Mouse (Mus musculus) G1E (cell line): Measurements from ENCODE around the gene 1110004F10Rik. TPM values are rescaled to one million over a fixed set of nuclear protein-coding genes. Genes with fewer than 3 reads are reported as not detected.

Experiments used
- ATAC-seq: 2 replicates; pipeline ENCODE4 v1.8.0; 2016; ENCODE audit warnings: mild to moderate bottlenecking; ENCODE audit not compliant: insufficient number of reproducible peaks, poor library complexity, low FRiP score, severe bottlenecking; ENCODE audit errors: extremely low read depth
- DNase-seq: peaks from one replicate; pipeline ENCODE4 v3.0.0; 2012; ENCODE audit warnings: low spot score
- H3K27me3 ChIP-seq: 2 replicates; pipeline ENCODE4 v1.6.1; 2012; ENCODE audit warnings: mild to moderate bottlenecking, low read length, inconsistent platforms; ENCODE audit not compliant: insufficient read depth
- H3K36me3 ChIP-seq: replicated peaks from 2 replicates; pipeline ENCODE3; 2012; ENCODE audit warnings: mild to moderate bottlenecking, inconsistent platforms
- H3K4me1 ChIP-seq: 2 replicates; pipeline ENCODE4 v1.6.1; 2012; ENCODE audit warnings: low read depth, low read length, inconsistent platforms, mixed read lengths; ENCODE audit not compliant: insufficient read depth
- H3K4me3 ChIP-seq: 2 replicates; pipeline ENCODE4 v1.5.1; 2012; ENCODE audit warnings: low read depth, mild to moderate bottlenecking, inconsistent platforms, low read length, moderate library complexity, mixed read lengths
- H3K9me3 ChIP-seq: replicated peaks from 2 replicates; pipeline ENCODE4 v1.6.1; 2012; ENCODE audit warnings: inconsistent platforms
- CTCF ChIP-seq: IDR thresholded peaks from 2 replicates; pipeline ENCODE4 v1.5.1; 2012; ENCODE audit warnings: low read depth, low read length, inconsistent platforms, mixed read lengths
- GATA1 ChIP-seq: IDR thresholded peaks from 2 replicates; pipeline ENCODE4 v1.6.1; 2012; ENCODE audit warnings: borderline replicate concordance, low read length, inconsistent platforms, mixed read lengths
- GATA2 ChIP-seq: IDR thresholded peaks from 2 replicates; pipeline ENCODE4 v1.6.1; 2012; ENCODE audit warnings: low read depth, low read length, inconsistent platforms, borderline replicate concordance
- POLR2AphosphoS5 ChIP-seq: IDR thresholded peaks from 2 replicates; pipeline ENCODE4 v1.6.1; 2012; ENCODE audit warnings: low read depth, low read length, inconsistent platforms; ENCODE audit not compliant: insufficient replicate concordance
- TAL1 ChIP-seq: conservative IDR thresholded peaks from 2 replicates; pipeline ENCODE4 v1.6.1; 2012; ENCODE audit warnings: low read depth, low read length, inconsistent platforms, mixed read lengths
- polyA plus RNA-seq: library from polyadenylated mRNA; stranded (reverse); fragments of >175 nt; gene quantifications from 2 replicates; pipeline ENCODE4 v1.2.3, GENCODE M21; 2012
- total RNA-seq, 2 experiments: library from RNA; stranded (forward) in 1 of 2; stranded (reverse) in 1 of 2; fragments of 200-1000 nt in 1 of 2; fragments of >200 nt in 1 of 2; fragmentation: Nextera tagmentation in 1 of 2; gene quantifications; 2 replicates each; pipeline ENCODE4 v1.2.3; 2014 to 2017

Gene 1110004F10Rik
- total and polyA plus RNA-seq, 3 experiments: 74.2 to 262 (median 122) TPM

DNA sequence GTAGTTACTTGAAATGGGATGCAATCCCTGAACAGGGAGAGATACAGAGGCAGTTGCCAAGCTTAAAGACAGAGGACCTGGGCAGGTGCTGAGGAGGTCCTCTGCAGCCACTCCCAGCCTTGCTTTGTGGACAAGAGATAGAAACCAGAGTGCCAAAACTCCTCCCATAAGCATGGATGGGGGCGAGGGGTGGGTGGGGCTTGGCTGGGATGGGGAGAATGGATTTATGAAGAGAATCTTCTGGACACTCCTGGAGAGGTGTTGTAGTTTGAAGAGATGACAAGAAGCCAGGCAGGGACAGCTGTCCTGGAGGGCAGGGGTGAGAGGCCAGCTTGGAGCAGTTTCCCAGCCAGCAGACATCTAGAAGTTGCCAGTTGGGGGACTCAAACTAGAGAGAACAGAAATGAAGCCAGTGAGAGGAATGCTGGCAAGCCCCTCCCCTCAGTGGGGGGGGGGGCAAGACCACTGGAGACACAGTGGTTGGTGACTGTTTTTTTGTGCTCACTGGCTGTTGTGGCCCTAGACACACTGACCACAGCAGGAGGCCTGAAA is 80.2 kb downstream of the 1110004F10Rik start:
- H3K36me3 ChIP-seq: peaks cover 12% of the 10 kb centered on the region
- H3K9me3 ChIP-seq: no peaks in the 10 kb centered on the region; the same call in 1 of the 2 replicates
- H3K4me3 ChIP-seq: no peak overlapping the region
- ATAC-seq: no peak
- no peaks in the 10 kb centered on the region for H3K4me1 ChIP-seq
- TF ChIP-seq POLR2AphosphoS5: no peak
- no peak for TF ChIP-seq TAL1
- no peak for TF ChIP-seq GATA2
- TF ChIP-seq GATA1: no peak
- no peak for TF ChIP-seq CTCF
- DNase-seq: no peak
- peaks cover 13% of the 10 kb centered on the region; the same call in 1 of the 2 replicates for H3K27me3 ChIP-seq

DNA sequence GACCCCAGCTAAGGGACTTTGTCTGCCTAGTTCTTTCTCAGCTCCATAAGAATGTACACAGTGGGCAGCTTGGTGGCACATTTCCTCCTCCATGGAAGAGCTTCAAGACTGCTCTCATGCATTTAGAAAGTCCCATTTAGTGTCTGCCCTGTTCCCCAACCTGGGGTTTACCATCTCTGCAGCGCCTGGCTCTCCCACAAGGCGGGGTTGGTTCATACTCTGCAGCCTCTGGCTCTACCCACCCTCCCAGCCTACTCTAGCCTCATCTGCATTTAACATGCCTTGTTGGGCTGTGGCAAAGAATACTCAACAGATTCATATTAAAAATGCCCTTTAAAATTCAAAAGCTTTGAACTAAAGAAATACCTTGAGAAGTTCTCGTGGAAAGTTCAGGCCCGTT is 81.5 kb downstream of the 1110004F10Rik start:
- peaks cover 8% of the 10 kb centered on the region; the same call in 1 of the 2 replicates for H3K27me3 ChIP-seq
- peaks cover 25% of the 10 kb centered on the region for H3K36me3 ChIP-seq
- no peak for ATAC-seq
- no peak for TF ChIP-seq GATA1
- no peak for TF ChIP-seq TAL1
- TF ChIP-seq CTCF: no peak
- TF ChIP-seq GATA2: no peak
- no peak for TF ChIP-seq POLR2AphosphoS5
- H3K9me3 ChIP-seq: no peaks in the 10 kb centered on the region; the same call in 1 of the 2 replicates
- H3K4me1 ChIP-seq: no peaks in the 10 kb centered on the region
- no peak for DNase-seq
- H3K4me3 ChIP-seq: no peak overlapping the region

- ATAC-seq: no peak
- Histone ChIP-seq H3K27me3 (peaks cover 5% of the 10 kb centered on the region; the same call in 1 of the 2 replicates), H3K9me3 (no peaks in the 10 kb centered on the region; the same call in 1 of the 2 replicates), H3K36me3 (peaks cover 28% of the 10 kb centered on the region), H3K4me1 (no peaks in the 10 kb centered on the region), H3K4me3 (no peak overlapping the region)
- no peak for TF ChIP-seq GATA2
- TF ChIP-seq GATA1: no peak
- TF ChIP-seq TAL1: no peak
- TF ChIP-seq CTCF: no peak
- no peak for TF ChIP-seq POLR2AphosphoS5
- no peak for DNase-seq
These were observed 82.0 kb downstream of the 1110004F10Rik start for GRCm38 (mm10) chr7:116121202-116121601.

DNA sequence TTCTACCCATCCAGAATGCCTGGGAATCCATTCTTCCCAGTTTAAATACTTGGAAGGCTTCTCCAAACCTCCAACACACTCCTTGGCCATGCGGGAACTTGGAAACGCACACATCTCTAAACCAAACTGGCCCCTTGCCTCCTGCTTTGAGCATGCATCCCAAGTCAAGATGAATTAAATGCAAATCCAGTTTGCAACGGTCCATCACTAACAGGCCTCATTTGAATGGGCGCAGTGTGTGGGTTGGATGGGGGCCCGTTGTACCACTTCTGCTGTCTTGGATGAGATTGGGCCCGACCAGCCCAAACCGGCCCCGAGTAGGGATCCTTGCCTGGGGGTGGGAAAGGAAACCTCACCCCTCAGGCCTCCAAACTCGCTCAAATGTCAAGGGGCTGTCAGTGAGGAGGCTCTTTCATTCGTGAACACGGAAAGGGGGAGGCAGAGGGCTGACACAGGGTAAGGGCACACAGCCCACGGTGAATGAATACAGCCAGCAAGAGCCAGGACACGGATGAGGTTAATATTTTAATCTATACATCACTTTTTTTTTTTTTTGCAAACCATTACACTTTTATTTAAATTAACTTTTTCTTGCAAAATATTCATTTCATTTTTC is 83.9 kb downstream of the 1110004F10Rik start:
- Histone ChIP-seq H3K9me3 (no peaks in the 10 kb centered on the region; the same call in 1 of the 2 replicates), H3K4me3 (no peak overlapping the region), H3K36me3 (peaks cover 47% of the 10 kb centered on the region), H3K27me3 (no peaks in the 10 kb centered on the region), H3K4me1 (no peaks in the 10 kb centered on the region)
- ATAC-seq (no peak), DNase-seq (no peak)
- TF ChIP-seq GATA1 (no peak), GATA2 (no peak)

DNA sequence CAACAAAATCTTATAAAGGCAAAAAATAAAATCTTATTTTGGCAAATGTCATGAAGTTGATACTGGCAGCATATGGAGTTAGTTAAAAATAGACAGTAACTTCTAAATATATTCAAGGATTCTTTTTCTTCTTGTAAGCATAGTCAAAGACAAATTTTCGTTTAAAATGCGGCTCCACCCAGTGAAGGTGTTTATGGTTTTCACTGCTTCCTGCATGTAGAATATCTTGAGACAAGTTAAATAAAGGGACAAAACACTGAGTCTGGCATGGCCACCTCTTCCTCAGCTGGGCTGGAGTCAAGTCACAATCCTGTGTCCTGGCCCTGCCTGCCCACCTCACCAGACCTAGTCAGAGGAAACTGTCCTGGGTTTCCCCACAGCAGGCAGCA is 84.4 kb downstream of the 1110004F10Rik start:
- no peak for TF ChIP-seq CTCF
- no peak for TF ChIP-seq GATA2
- no peak for TF ChIP-seq TAL1
- no peak for TF ChIP-seq GATA1
- TF ChIP-seq POLR2AphosphoS5: no peak
- Histone ChIP-seq H3K9me3 (no peaks in the 10 kb centered on the region; the same call in 1 of the 2 replicates), H3K27me3 (no peaks in the 10 kb centered on the region), H3K4me3 (no peak overlapping the region), H3K36me3 (peaks cover 52% of the 10 kb centered on the region), H3K4me1 (no peaks in the 10 kb centered on the region)
- DNase-seq (no peak), ATAC-seq (no peak)

GRCm38 (mm10) chr7:116124057-116124456 is 84.9 kb downstream of the 1110004F10Rik start:
- no peak for TF ChIP-seq GATA2
- no peak for TF ChIP-seq GATA1
- no peak for TF ChIP-seq TAL1
- TF ChIP-seq POLR2AphosphoS5: no peak
- TF ChIP-seq CTCF: no peak

More at GRCm38 (mm10) chr7:116124057-116124456, 84.9 kb downstream of the 1110004F10Rik start:
- Histone ChIP-seq H3K4me3 (no peak overlapping the region), H3K9me3 (no peaks in the 10 kb centered on the region; the same call in 1 of the 2 replicates), H3K36me3 (peaks cover 57% of the 10 kb centered on the region), H3K27me3 (no peaks in the 10 kb centered on the region), H3K4me1 (no peaks in the 10 kb centered on the region)
- DNase-seq (no peak), ATAC-seq (no peak)
